Mouse (Mus musculus) erythroblast, embryonic 14.5 days (primary cell): ENCODE results near the gene Lyl1. TPM values are rescaled to one million over a fixed set of nuclear protein-coding genes. Genes with fewer than 3 reads are reported as not detected.

ENCODE experiments used
- H3K27me3 ChIP-seq: 2 replicates; pipeline ENCODE4 v1.6.1; 2012; ENCODE audit warnings: inconsistent platforms; ENCODE audit not compliant: control insufficient read depth
- H3K36me3 ChIP-seq: 2 replicates; pipeline ENCODE4 v1.6.1; 2012; ENCODE audit warnings: mild to moderate bottlenecking, inconsistent platforms; ENCODE audit not compliant: control insufficient read depth
- H3K4me1 ChIP-seq: 2 replicates; pipeline ENCODE4 v1.6.1; 2012; ENCODE audit warnings: inconsistent platforms; ENCODE audit not compliant: control insufficient read depth
- H3K4me3 ChIP-seq: replicated peaks from 2 replicates; pipeline ENCODE3; 2012; ENCODE audit warnings: moderate library complexity, mild to moderate bottlenecking, inconsistent platforms
- H3K9me3 ChIP-seq: 2 replicates; pipeline ENCODE4 v1.6.1; 2012; ENCODE audit warnings: low read length, inconsistent platforms, mixed read lengths; ENCODE audit not compliant: control insufficient read depth
- GATA1 ChIP-seq: IDR thresholded peaks from 2 replicates; pipeline ENCODE4 v1.6.1; 2012; ENCODE audit warnings: low read length, inconsistent platforms, mixed read lengths
- TAL1 ChIP-seq: IDR thresholded peaks from 3 replicates; pipeline ENCODE4 v1.6.1; 2012; ENCODE audit warnings: low read length, inconsistent platforms, mixed read lengths
- polyA plus RNA-seq: library from polyadenylated mRNA; stranded (reverse); fragments of >175 nt; gene quantifications from 2 replicates; pipeline ENCODE4 v1.2.3, GENCODE M21; 2012

The Lyl1 gene
- polyA plus RNA-seq, 1 experiment, result 61.4 TPM

GRCm38 (mm10) chr8:84743054-84743415, 41.8 kb downstream of the Lyl1 start:
- no peak for TF ChIP-seq TAL1
- no peak for TF ChIP-seq GATA1
- no peaks in the 10 kb centered on the region for H3K9me3 ChIP-seq
- peaks cover 51% of the 10 kb centered on the region for H3K4me1 ChIP-seq
- no peaks in the 10 kb centered on the region for H3K36me3 ChIP-seq
- peaks cover 43% of the 10 kb centered on the region for H3K27me3 ChIP-seq
- no peak overlapping the region for H3K4me3 ChIP-seq

GRCm38 (mm10) chr8:84743517-84744420, 42.5 kb downstream of the Lyl1 start:
- H3K4me1 ChIP-seq, result peaks cover 44% of the 10 kb centered on the region
- TF ChIP-seq GATA1 (no peak), TAL1 (no peak)
- H3K4me3 ChIP-seq, result no peak overlapping the region
- H3K36me3 ChIP-seq, result no peaks in the 10 kb centered on the region
- H3K9me3 ChIP-seq, result no peaks in the 10 kb centered on the region
- H3K27me3 ChIP-seq, result peaks cover 36% of the 10 kb centered on the region

GRCm38 (mm10) chr8:84745032-84745925, 44.0 kb downstream of the Lyl1 start:
- no peak overlapping the region for H3K4me3 ChIP-seq
- peaks cover 37% of the 10 kb centered on the region for H3K4me1 ChIP-seq
- H3K9me3 ChIP-seq, result no peaks in the 10 kb centered on the region
- H3K36me3 ChIP-seq, result no peaks in the 10 kb centered on the region
- no peak for TF ChIP-seq GATA1
- H3K27me3 ChIP-seq, result peaks cover 31% of the 10 kb centered on the region

- Histone ChIP-seq H3K4me3 (no peak overlapping the region), H3K4me1 (peaks cover 27% of the 10 kb centered on the region), H3K36me3 (no peaks in the 10 kb centered on the region), H3K27me3 (peaks cover 10% of the 10 kb centered on the region), H3K9me3 (no peaks in the 10 kb centered on the region)
- TF ChIP-seq TAL1 (no peak), GATA1 (no peak)
These were observed 48.3 kb downstream of the Lyl1 start for GRCm38 (mm10) chr8:84749519-84749918.

GRCm38 (mm10) chr8:84752734-84753582, 51.7 kb downstream of the Lyl1 start:
- H3K4me3 ChIP-seq, result no peak overlapping the region
- no peaks in the 10 kb centered on the region for H3K36me3 ChIP-seq
- H3K27me3 ChIP-seq, result peaks cover 5% of the 10 kb centered on the region

More at GRCm38 (mm10) chr8:84752734-84753582, 51.7 kb downstream of the Lyl1 start:
- H3K4me1 ChIP-seq, result peaks cover 17% of the 10 kb centered on the region
- TF ChIP-seq GATA1 (no peak), TAL1 (no peak)
- no peaks in the 10 kb centered on the region for H3K9me3 ChIP-seq

Other genes starting within 250 kb of the Lyl1 start
- 17.2 and 18.5 TPM in 2 replicates for gene Ier2, start 38.6 kb upstream of the Lyl1 start, polyA plus RNA-seq
- gene Trmt1, start 15.2 kb upstream of the Lyl1 start, polyA plus RNA-seq, result 8.9 and 9.0 TPM in 2 replicates
- 7.0 and 8.5 TPM in 2 replicates for gene Nacc1, start 13.6 kb upstream of the Lyl1 start, polyA plus RNA-seq
- 11.0 and 11.9 TPM in 2 replicates for gene G430095P16Rik, start 21.6 kb downstream of the Lyl1 start, polyA plus RNA-seq
- 1.9 and 2.6 TPM in 2 replicates for gene Nfix, start 98.9 kb downstream of the Lyl1 start, polyA plus RNA-seq
- 1.3 and 1.5 TPM in 2 replicates for gene Dand5, start 121.4 kb downstream of the Lyl1 start, polyA plus RNA-seq
- 10.3 and 11.6 TPM in 2 replicates for gene Gadd45gip1, start 130.1 kb downstream of the Lyl1 start, polyA plus RNA-seq
- 740 and 808 TPM in 2 replicates for gene Rad23a, start 139.2 kb downstream of the Lyl1 start, polyA plus RNA-seq
- 29.4 and 30.9 TPM in 2 replicates for gene Calr, start 145.5 kb downstream of the Lyl1 start, polyA plus RNA-seq
- 9.0 and 9.3 TPM in 2 replicates for gene Farsa, start 155.5 kb downstream of the Lyl1 start, polyA plus RNA-seq
- 15.0 TPM in 2 replicates for gene Syce2, start 170.7 kb downstream of the Lyl1 start, polyA plus RNA-seq
- gene Gcdh, start 192.5 kb downstream of the Lyl1 start, polyA plus RNA-seq, result 15.0 and 18.3 TPM in 2 replicates
- gene Klf1, start 200.5 kb downstream of the Lyl1 start, polyA plus RNA-seq, result 358 and 362 TPM in 2 replicates
- gene Dnase2a, start 207.1 kb downstream of the Lyl1 start, polyA plus RNA-seq, result 4.8 and 7.7 TPM in 2 replicates
- gene Mast1, start 235.9 kb downstream of the Lyl1 start, polyA plus RNA-seq, result 0.01 and 0.08 TPM in 2 replicates
- not detected in 2 replicates for gene Rtbdn, start 245.5 kb downstream of the Lyl1 start, polyA plus RNA-seq